Mouse (Mus musculus): ENCODE data around the gene Fndc5. TPM values are rescaled to one million over a fixed set of nuclear protein-coding genes. Genes with fewer than 3 reads are reported as not detected.

Gene Fndc5
- polyA plus RNA-seq, 1 experiment from 2014 or later: 5.9 TPM

GRCm38 (mm10) chr4:129172529-129172928 is 35.7 kb downstream of the Fndc5 start:
- Histone ChIP-seq H3K4me2 (ENCODE audit: low read length) (no peak overlapping the region), H3K4me1 (replicated peaks; ENCODE audit: insufficient read depth, low read length) (no peaks in the 10 kb centered on the region), H3K27ac (no peak overlapping the region), H3K9ac (ENCODE audit: low read depth, low read length) (no peak overlapping the region), H3K4me3 (replicated peaks; ENCODE audit: low read depth, low read length) (no peak overlapping the region), H3K36me3 (ENCODE audit: insufficient read depth, low read length) (peaks cover 35% of the 10 kb centered on the region; the same call in 1 of the 2 replicates), H3K27me3 (ENCODE audit: insufficient read depth, low read length) (no peaks in the 10 kb centered on the region), H3K9me3 (replicated peaks; ENCODE audit: low read length) (no peaks in the 10 kb centered on the region)
- peak; percentile 41; the same call in 1 of the 2 replicates for TF ChIP-seq CTCF (IDR thresholded peaks at IDR 0.05; ENCODE audit: low read depth)
- 68% methylated on average over 1 of the region's 1 CpGs for WGBS
- ATAC-seq (replicated peaks; ENCODE audit: low FRiP score, low read depth) (no peak), DNase-seq (ENCODE audit: low spot score) (no peak)

- no peak for ATAC-seq (replicated peaks; ENCODE audit: low FRiP score, low read depth)
- no peak overlapping the region for H3K27ac ChIP-seq
- H3K4me1 ChIP-seq (replicated peaks; ENCODE audit: insufficient read depth, low read length): no peaks in the 10 kb centered on the region
- no peak overlapping the region for H3K4me2 ChIP-seq (ENCODE audit: low read length)
- no peaks in the 10 kb centered on the region for H3K27me3 ChIP-seq (ENCODE audit: insufficient read depth, low read length)
- peak; percentile 56 for DNase-seq (ENCODE audit: low spot score)
- 45% methylated on average over 1 of the region's 1 CpGs for whole genome bisulfite sequencing
- TF ChIP-seq CTCF (IDR thresholded peaks at IDR 0.05; ENCODE audit: low read depth): peak; percentile 65
- H3K4me3 ChIP-seq (replicated peaks; ENCODE audit: low read depth, low read length): no peak overlapping the region
- H3K9me3 ChIP-seq (replicated peaks; ENCODE audit: low read length): no peaks in the 10 kb centered on the region
- no peak overlapping the region for H3K9ac ChIP-seq (ENCODE audit: low read depth, low read length)
- H3K36me3 ChIP-seq (ENCODE audit: insufficient read depth, low read length): peaks cover 22% of the 10 kb centered on the region; the same call in 1 of the 2 replicates
Observed at GRCm38 (mm10) chr4:129179560-129179959, 42.8 kb downstream of the Fndc5 start.

DNA sequence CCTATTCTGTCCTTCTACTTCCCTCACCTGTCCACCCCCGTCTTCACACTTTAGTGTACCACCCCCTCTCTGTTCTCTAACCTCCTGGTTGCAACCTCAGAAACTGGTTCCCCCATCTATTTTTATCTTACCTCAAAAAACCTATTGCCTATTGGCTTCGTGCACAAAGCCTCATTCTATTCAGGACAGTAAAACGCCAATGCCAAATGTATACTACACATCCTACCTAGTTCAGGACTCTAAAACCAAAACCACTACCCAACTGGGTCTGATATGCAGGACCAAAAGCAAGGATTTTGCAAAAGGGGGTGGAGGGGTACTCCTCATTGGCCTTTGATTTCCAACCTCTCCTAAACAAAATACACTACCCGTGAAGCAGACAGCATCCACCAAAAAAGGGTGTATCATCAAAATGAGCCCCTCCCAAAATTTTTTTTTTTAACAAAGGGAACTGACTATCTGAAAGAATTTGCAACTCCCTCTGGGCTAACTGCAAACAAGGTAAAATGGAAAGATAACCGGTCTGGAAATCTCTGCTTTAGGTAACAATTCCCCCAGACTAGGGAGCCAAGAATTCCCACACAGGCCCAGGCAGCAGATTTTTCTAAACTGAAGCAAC is 51.4 kb downstream of the Fndc5 start:
- TF ChIP-seq CTCF (IDR thresholded peaks at IDR 0.05; ENCODE audit: low read depth): no peak
- Histone ChIP-seq H3K4me3 (replicated peaks; ENCODE audit: low read depth, low read length) (peak overlapping the region; percentile 69), H3K27me3 (ENCODE audit: insufficient read depth, low read length) (no peaks in the 10 kb centered on the region), H3K9ac (ENCODE audit: low read depth, low read length) (peak overlapping the region; percentile 77), H3K4me1 (replicated peaks; ENCODE audit: insufficient read depth, low read length) (peaks cover 22% of the 10 kb centered on the region), H3K9me3 (replicated peaks; ENCODE audit: low read length) (no peaks in the 10 kb centered on the region), H3K27ac (no peak overlapping the region), H3K4me2 (ENCODE audit: low read length) (peak overlapping the region; percentile 60), H3K36me3 (ENCODE audit: insufficient read depth, low read length) (peaks cover 1% of the 10 kb centered on the region; the same call in 1 of the 2 replicates)
- ATAC-seq (replicated peaks; ENCODE audit: low FRiP score, low read depth): no peak
- WGBS: 33% methylated on average over 5 of the region's 5 CpGs
- DNase-seq (ENCODE audit: low spot score): no peak

DNA sequence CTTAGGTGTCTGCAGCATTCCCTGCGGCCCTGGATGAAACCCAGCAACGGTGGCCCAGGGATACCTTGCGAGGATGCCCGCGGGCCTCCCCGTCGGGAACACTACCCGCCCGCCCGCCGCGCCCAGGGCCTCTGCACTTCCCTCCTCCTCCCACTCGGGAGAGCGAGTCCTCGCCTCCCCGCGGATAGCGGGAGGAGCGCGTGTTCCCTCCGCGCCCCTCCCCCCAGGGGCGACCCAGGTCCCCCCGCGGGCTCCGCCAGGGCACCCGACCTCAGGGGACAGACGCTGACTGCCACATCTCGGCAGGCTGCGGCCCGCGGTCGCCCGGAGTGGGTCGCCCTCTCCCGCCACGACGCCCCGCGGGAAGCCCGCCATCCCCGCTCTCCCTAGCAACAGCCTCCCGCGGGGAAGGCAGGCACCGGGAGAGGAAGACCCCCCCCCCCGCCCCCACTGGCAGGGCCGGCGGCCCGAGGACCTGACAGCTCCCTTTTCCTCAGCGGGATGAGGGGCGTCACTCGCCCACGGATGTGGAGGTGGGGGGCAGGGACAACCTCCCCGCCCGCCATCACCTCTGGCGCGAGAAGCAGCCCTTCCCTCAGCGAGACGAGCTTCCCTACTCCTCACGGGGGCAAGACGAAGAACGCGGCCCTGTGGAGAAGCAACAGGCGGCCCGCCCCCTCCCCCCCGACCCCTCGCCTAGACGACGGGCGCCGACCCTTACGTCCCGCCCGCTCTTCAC is 52.2 kb downstream of the Fndc5 start:
- peak overlapping the region; percentile 77 for H3K9ac ChIP-seq (ENCODE audit: low read depth, low read length)
- no peaks in the 10 kb centered on the region for H3K9me3 ChIP-seq (replicated peaks; ENCODE audit: low read length)
- peaks cover 3% of the 10 kb centered on the region; the same call in 1 of the 2 replicates for H3K36me3 ChIP-seq (ENCODE audit: insufficient read depth, low read length)
- peak overlapping the region; percentile 60 for H3K4me2 ChIP-seq (ENCODE audit: low read length)
- no peaks in the 10 kb centered on the region for H3K27me3 ChIP-seq (ENCODE audit: insufficient read depth, low read length)
- TF ChIP-seq CTCF (IDR thresholded peaks at IDR 0.05; ENCODE audit: low read depth): no peak
- H3K4me1 ChIP-seq (replicated peaks; ENCODE audit: insufficient read depth, low read length): peaks cover 22% of the 10 kb centered on the region
- peak overlapping the region; percentile 90 for H3K27ac ChIP-seq
- peak; percentile 28 for DNase-seq (ENCODE audit: low spot score)
- ATAC-seq (replicated peaks; ENCODE audit: low FRiP score, low read depth): no peak; the same call in 1 of the 2 replicates
- H3K4me3 ChIP-seq (replicated peaks; ENCODE audit: low read depth, low read length): peak overlapping the region; percentile 69
- WGBS: under 1% methylated on average over 59 of the region's 74 CpGs

GRCm38 (mm10) chr4:129189542-129190519 is 53.0 kb downstream of the Fndc5 start, which contains the start of the genes S100pbp and Yars:
Gene S100pbp, minus strand, starts transcription at chr4:129189727.
Gene Yars, plus strand, starts transcription at chr4:129189760.
- Histone ChIP-seq H3K27ac (peak within 1 kb of the TSS; percentile 90), H3K4me2 (ENCODE audit: low read length) (peak within 1 kb of the TSS; percentile 81), H3K4me1 (replicated peaks; ENCODE audit: insufficient read depth, low read length) (peaks cover 22% of the 10 kb centered on the region), H3K9me3 (replicated peaks; ENCODE audit: low read length) (no peaks in the 10 kb centered on the region), H3K9ac (ENCODE audit: low read depth, low read length) (peak within 1 kb of the TSS; percentile 77), H3K27me3 (ENCODE audit: insufficient read depth, low read length) (no peaks in the 10 kb centered on the region), H3K36me3 (ENCODE audit: insufficient read depth, low read length) (peaks cover 3% of the 10 kb centered on the region; the same call in 1 of the 2 replicates), H3K4me3 (replicated peaks; ENCODE audit: low read depth, low read length) (peak within 1 kb of the TSS; percentile 69)
- DNase-seq (ENCODE audit: low spot score) (peak; percentile 98), ATAC-seq (replicated peaks; ENCODE audit: low FRiP score, low read depth) (peak; percentile 85)
- TF ChIP-seq CTCF (IDR thresholded peaks at IDR 0.05; ENCODE audit: low read depth): peak; percentile 52
- WGBS: under 1% methylated on average over 58 of the region's 58 CpGs

Measured in kidney, postnatal 0 days (tissue).